In the genomic region with DNA sequence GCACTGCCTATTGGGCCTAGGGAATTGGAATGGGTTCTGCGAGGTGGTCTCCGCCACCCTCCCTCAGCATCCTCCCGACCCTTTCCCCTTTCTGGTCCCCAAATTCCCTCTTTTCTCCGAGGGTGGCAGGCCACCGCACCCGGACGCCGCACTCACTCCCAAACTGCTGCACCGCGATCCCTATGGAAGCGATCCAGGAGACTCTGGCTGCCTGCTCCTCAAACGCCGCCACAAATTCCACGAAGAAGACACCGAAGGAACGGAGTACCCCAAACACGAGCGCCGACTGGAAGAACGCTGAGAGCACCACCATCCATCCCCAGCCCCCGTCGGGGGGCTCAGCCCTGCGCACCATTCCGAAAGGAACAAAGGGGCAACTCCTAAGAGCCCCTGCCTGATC, we compare ENCODE assay signal across 8 mouse cellular contexts. TPM values are rescaled to one million over a fixed set of nuclear protein-coding genes. Genes with fewer than 3 reads are reported as not detected.
A peak's percentile ranks its signal among the peaks of the same experiment; 100 is the strongest.
DNase-seq lines count a peak whose midpoint lies in the region; ATAC-seq and TF ChIP-seq lines count a peak whose summit lies in the region.

No protein-coding gene starts in this region.

- H3K27me3 ChIP-seq in kidney, embryonic 16.5 days (ENCODE audit: insufficient read depth, low read length), result peaks cover 22% of the 10 kb centered on the region
- peaks cover 15% of the 10 kb centered on the region for H3K27me3 ChIP-seq in forebrain, embryonic 16.5 days (replicated peaks; ENCODE audit: control insufficient read depth, insufficient read depth, low read length)
- peaks cover 14% of the 10 kb centered on the region for H3K27me3 ChIP-seq in lung, postnatal 0 days (replicated peaks; ENCODE audit: insufficient read depth, low read length)

- H3K36me3 ChIP-seq in kidney, embryonic 16.5 days (ENCODE audit: insufficient read depth, low read length), result no peaks in the 10 kb centered on the region
- peaks cover 4% of the 10 kb centered on the region; the same call in 1 of the 2 replicates for H3K36me3 ChIP-seq in forebrain, embryonic 16.5 days (ENCODE audit: control insufficient read depth, insufficient read depth)
- H3K36me3 ChIP-seq in lung, postnatal 0 days (ENCODE audit: insufficient read depth, low read length), result no peaks in the 10 kb centered on the region

- no peak for ATAC-seq in kidney, embryonic 16.5 days (ENCODE audit: low FRiP score, low TSS enrichment)
- no peak for ATAC-seq in forebrain, embryonic 16.5 days
- ATAC-seq in lung, postnatal 0 days, result no peak
- no peak; the same call in 1 of the 2 replicates for ATAC-seq in monocyte, adult 5-6 weeks (replicated peaks; ENCODE audit: insufficient number of reproducible peaks, low FRiP score, low TSS enrichment, poor library complexity, severe bottlenecking)

- no peak for TF ChIP-seq EP300 in lung, postnatal 0 days (IDR thresholded peaks at IDR 0.05)

- 2% methylated on average over 24 of the region's 24 CpGs for WGBS in kidney, embryonic 16.5 days
- WGBS in forebrain, embryonic 16.5 days, result under 1% methylated on average over 24 of the region's 24 CpGs
- 3% methylated on average over 24 of the region's 24 CpGs for whole genome bisulfite sequencing in lung, postnatal 0 days

- H3K27ac ChIP-seq in kidney, embryonic 16.5 days (ENCODE audit: low read length), result peak overlapping the region; percentile 79
- H3K27ac ChIP-seq in forebrain, embryonic 16.5 days (ENCODE audit: low read length), result peak overlapping the region; percentile 91
- H3K27ac ChIP-seq in lung, postnatal 0 days (ENCODE audit: low read length), result 0 out of 2 replicates have a peak overlapping the region, but pooled peaks have one; percentile 34

- DNase-seq in kidney, adult 8-10 months, result no peak
- peak; percentile 69 for DNase-seq in cerebellum, adult 8-10 months
- DNase-seq in lung, postnatal 0 days (ENCODE audit: low spot score), result no peak
- no peak for DNase-seq in right cerebral cortex, adult 2 months (ENCODE audit: low spot score in 2 of 2)
- DNase-seq in spleen, postnatal 36 days (ENCODE audit: low spot score in 2 of 2), result no peak

- H3K4me2 ChIP-seq in kidney, embryonic 16.5 days (replicated peaks; ENCODE audit: low read depth, low read length), result peak overlapping the region; percentile 72
- H3K4me2 ChIP-seq in forebrain, embryonic 16.5 days (ENCODE audit: low read length), result peak overlapping the region; percentile 84
- H3K4me2 ChIP-seq in lung, postnatal 0 days (replicated peaks; ENCODE audit: low read depth, low read length), result peak overlapping the region; percentile 85

- peak overlapping the region; percentile 53 for H3K4me3 ChIP-seq in kidney, embryonic 16.5 days (ENCODE audit: low read length)
- H3K4me3 ChIP-seq in forebrain, embryonic 16.5 days (replicated peaks; ENCODE audit: low read length), result peak overlapping the region; percentile 68
- H3K4me3 ChIP-seq in lung, postnatal 0 days (ENCODE audit: low read depth, low read length), result peak overlapping the region; percentile 43

- peak overlapping the region; percentile 70 for H3K9ac ChIP-seq in kidney, embryonic 16.5 days (replicated peaks; ENCODE audit: low read length)
- peak overlapping the region; percentile 80 for H3K9ac ChIP-seq in forebrain, embryonic 16.5 days (replicated peaks; ENCODE audit: low read depth, low read length)
- peak overlapping the region; percentile 55 for H3K9ac ChIP-seq in lung, postnatal 0 days (replicated peaks; ENCODE audit: low read depth)

- H3K4me1 ChIP-seq in kidney, embryonic 16.5 days (ENCODE audit: insufficient read depth, low read length), result peaks cover 21% of the 10 kb centered on the region
- peaks cover 28% of the 10 kb centered on the region for H3K4me1 ChIP-seq in forebrain, embryonic 16.5 days (replicated peaks; ENCODE audit: control insufficient read depth, insufficient read depth, low read length)
- H3K4me1 ChIP-seq in lung, postnatal 0 days (ENCODE audit: insufficient read depth, low read depth, low read length), result peaks cover 14% of the 10 kb centered on the region; the same call in 1 of the 2 replicates

- TF ChIP-seq CTCF in lung, postnatal 0 days (IDR thresholded peaks at IDR 0.05), result no peak

- no peaks in the 10 kb centered on the region for H3K9me3 ChIP-seq in kidney, embryonic 16.5 days (ENCODE audit: low read length)
- H3K9me3 ChIP-seq in forebrain, embryonic 16.5 days (ENCODE audit: control insufficient read depth, low read length), result no peaks in the 10 kb centered on the region
- no peaks in the 10 kb centered on the region for H3K9me3 ChIP-seq in lung, postnatal 0 days (ENCODE audit: low read length)

RNA-seq across cellular contexts. Expression of a gene that starts 0.5 kb away (rescaled TPM):
- polyA plus RNA-seq in kidney, embryonic 16.5 days (2015; fragmentation: Nextera tagmentation; extraction: Ambion mirVana), result 18.6 and 19.3 TPM in 2 replicates
- 13.2 and 14.8 TPM in 2 replicates for polyA plus RNA-seq in forebrain, embryonic 16.5 days (2015; fragmentation: Nextera tagmentation; extraction: Ambion mirVana)
- polyA plus RNA-seq in lung, postnatal 0 days (2015; fragmentation: Nextera tagmentation; extraction: Ambion mirVana), result 4.5 and 6.0 TPM in 2 replicates
- total RNA-seq in monocyte, adult 5-6 weeks (2017), result 1.9 to 11.0 TPM (median 3.1 TPM) in 3 replicates

RNA-seq across cellular contexts. Expression of a gene that starts 7.8 kb away (rescaled TPM):
- polyA plus RNA-seq in kidney, embryonic 16.5 days (2015; fragmentation: Nextera tagmentation; extraction: Ambion mirVana), result 5.2 and 5.5 TPM in 2 replicates
- 3.1 and 4.8 TPM in 2 replicates for polyA plus RNA-seq in forebrain, embryonic 16.5 days (2015; fragmentation: Nextera tagmentation; extraction: Ambion mirVana)
- 7.9 TPM in 2 replicates for polyA plus RNA-seq in lung, postnatal 0 days (2015; fragmentation: Nextera tagmentation; extraction: Ambion mirVana)
- not detected in 3 replicates for total RNA-seq in monocyte, adult 5-6 weeks (2017)

RNA-seq across cellular contexts. Expression of a gene that starts 9.3 kb away (rescaled TPM):
- 27.4 and 31.3 TPM in 2 replicates for polyA plus RNA-seq in kidney, embryonic 16.5 days (2015; fragmentation: Nextera tagmentation; extraction: Ambion mirVana)
- 6.9 and 8.1 TPM in 2 replicates for polyA plus RNA-seq in forebrain, embryonic 16.5 days (2015; fragmentation: Nextera tagmentation; extraction: Ambion mirVana)
- polyA plus RNA-seq in lung, postnatal 0 days (2015; fragmentation: Nextera tagmentation; extraction: Ambion mirVana), result 19.2 and 31.6 TPM in 2 replicates
- not detected in 3 replicates for total RNA-seq in monocyte, adult 5-6 weeks (2017)

RNA-seq across cellular contexts. Expression of a gene that starts 17.4 kb away (rescaled TPM):
- polyA plus RNA-seq in kidney, embryonic 16.5 days (2015; fragmentation: Nextera tagmentation; extraction: Ambion mirVana), result 170 and 173 TPM in 2 replicates
- 174 and 180 TPM in 2 replicates for polyA plus RNA-seq in forebrain, embryonic 16.5 days (2015; fragmentation: Nextera tagmentation; extraction: Ambion mirVana)
- 115 and 118 TPM in 2 replicates for polyA plus RNA-seq in lung, postnatal 0 days (2015; fragmentation: Nextera tagmentation; extraction: Ambion mirVana)
- total RNA-seq in monocyte, adult 5-6 weeks (2017), result 8.1 to 28.1 TPM (median 18.3 TPM) in 3 replicates

RNA-seq across cellular contexts. Expression of a gene that starts 19.3 kb away (rescaled TPM):
- polyA plus RNA-seq in kidney, embryonic 16.5 days (2015; fragmentation: Nextera tagmentation; extraction: Ambion mirVana), result 10.5 and 11.5 TPM in 2 replicates
- polyA plus RNA-seq in forebrain, embryonic 16.5 days (2015; fragmentation: Nextera tagmentation; extraction: Ambion mirVana), result 13.2 and 14.6 TPM in 2 replicates
- 11.0 and 15.3 TPM in 2 replicates for polyA plus RNA-seq in lung, postnatal 0 days (2015; fragmentation: Nextera tagmentation; extraction: Ambion mirVana)
- total RNA-seq in monocyte, adult 5-6 weeks (2017), result 3.3 to 5.8 TPM in 2 of 3 replicates, not detected in the other

Comparison
In these comparisons a context has a peak if more than half of its experiments do, and no peak if none do; other contexts are left out.
1. H3K27ac ChIP-seq: peak in every context shown above with its lines; median percentile 91 in forebrain, embryonic 16.5 days; 79 in kidney, embryonic 16.5 days; 34 in lung, postnatal 0 days.